Mouse (Mus musculus): Measurements from ENCODE around the gene Slc43a2.

The Slc43a2 gene

DNA sequence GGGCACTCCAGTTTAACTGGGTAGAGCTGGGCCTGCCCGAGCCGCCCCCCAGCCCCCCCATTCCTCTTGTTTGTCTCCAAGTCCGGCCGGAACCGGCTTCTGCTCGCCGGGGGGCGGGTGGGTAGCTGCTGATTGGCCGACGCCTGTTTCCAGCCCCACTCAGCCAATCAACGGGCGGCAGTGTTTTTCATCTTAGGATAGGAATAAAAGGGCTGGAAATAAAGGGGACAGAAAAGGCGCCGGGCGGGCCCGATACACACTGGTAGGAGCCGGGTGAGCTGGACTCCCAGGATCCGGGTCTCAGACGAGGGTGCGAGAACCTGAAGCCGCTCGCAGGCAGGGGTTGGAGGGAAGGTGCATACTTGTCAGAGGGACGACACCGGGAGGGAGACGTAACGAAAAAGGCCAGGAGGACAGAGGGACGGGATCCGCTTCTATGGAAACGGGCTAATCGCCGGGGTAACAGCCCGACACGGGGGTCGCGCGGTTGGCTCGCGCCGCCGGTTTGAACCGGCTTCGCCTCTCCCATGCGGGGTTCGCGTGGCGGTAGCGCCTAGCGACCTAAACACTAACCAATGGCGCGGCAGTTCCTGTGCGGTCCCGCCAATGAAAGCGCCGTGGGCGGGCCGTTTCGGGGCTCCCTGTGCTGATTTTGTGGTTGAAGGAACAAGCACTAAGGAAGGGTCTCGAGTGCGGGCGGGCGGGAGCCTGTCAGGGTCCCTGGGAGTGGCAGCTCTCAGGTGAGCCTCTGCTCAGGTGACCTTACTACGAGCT lies at the start of gene Slc43a2:
TSS of gene Slc43a2 (plus strand) at position 226 of the 774 bp plus-strand sequence.
- peak; percentile 99 for DNase-seq

DNA sequence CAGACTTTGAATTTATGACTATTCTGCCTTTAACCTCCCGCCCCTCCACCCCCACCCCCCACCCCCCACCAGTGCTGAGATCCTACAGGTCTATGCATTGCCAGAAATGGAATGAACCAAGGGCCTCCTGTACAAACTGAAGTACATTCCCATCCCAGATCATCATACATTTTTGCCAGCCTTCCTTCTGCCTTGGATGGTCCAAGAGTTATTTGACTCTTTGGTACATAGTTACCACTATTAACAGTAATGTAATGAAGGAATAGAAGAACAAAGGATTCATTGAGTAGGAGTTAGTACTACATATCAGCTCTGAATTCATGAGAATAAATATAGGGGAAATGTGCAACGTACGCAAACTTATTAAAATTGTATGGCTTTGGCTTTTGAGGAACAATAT lies 45.3 kb upstream of the Slc43a2 start:
- DNase-seq: no peak

DNA sequence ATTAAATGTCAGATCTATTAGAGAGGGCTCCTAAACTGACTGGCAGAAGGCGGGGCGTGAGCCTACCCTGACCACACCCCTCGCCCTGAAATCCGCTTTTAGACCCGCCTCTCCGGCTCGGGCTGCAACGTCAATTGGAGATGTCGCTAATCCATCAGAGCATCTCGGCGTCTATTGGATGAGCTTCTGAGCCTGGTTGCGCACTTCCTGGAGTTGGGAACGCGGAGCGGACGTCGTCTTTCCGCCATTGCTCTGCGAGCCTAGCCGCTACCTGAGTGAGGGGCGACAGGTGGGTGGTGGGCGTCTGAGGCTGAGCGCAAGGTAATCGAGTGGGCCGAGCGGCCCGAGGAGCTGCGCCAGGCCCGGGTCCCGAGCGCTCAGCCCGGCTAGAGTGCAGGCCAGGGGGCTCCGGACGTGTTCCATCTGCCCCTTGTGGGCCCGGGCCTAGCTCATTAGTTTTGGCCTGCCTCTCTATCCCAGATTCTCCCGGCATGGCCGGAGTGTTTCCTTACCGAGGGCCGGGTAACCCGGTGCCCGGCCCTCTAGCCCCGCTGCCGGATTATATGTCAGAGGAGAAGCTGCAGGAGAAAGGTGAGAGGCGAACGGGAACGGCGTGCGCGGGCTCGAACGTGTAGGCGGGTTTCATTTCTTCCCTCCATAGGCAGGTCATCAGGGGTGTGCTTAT lies 44.8 kb upstream of the Slc43a2 start, which contains the start of gene Prpf8:
TSS of gene Prpf8 (plus strand) at position 216 of the 685 bp plus-strand sequence.
- DNase-seq: peak; percentile 98

DNA sequence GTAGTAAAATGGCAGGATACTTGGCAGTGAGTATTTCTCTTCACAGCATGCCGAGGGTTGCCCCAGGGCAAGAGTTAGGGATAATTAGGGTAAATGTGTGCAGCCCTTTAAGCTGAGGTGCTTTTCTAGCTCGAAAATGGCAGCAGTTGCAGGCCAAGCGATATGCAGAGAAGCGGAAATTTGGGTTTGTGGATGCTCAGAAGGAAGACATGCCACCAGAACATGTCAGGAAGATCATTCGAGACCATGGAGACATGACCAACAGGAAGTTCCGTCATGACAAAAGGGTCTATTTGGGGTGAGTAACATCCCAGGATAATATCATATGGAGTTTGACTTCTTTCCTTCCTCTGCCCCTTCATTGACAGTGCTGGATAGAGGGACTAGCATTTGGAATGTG lies 44.0 kb upstream of the Slc43a2 start:
- DNase-seq: no peak

DNA sequence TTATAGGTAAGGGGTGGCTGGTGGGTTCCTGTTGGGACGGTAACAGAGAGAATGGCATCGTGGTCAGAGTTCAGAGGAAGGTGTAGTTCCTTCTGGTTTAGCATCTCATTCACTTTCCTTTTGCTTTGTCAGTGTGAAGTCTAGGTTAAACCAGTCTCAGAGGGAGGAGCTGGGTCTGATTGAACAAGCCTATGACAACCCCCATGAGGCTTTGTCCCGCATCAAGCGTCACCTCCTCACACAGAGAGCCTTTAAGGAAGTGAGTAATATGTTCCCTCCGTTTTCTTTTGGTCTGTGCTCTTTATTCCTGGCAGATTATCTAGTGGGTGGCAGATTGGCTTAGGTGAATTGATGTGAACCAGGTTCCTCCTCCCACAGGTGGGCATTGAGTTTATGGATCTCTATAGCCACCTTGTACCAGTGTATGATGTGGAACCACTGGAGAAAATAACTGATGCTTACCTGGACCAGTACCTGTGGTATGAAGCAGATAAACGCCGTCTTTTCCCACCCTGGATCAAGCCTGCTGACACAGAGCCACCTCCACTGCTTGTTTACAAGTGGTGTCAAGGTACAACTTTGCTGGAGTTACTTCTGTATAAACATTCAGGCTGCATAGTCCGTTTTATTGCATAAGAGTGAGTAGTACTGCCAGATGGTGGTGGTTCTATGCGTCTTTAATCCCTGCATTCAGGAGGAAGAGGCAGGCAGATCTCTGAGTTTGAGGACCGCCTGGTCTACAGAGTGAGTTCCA lies 37.0 kb upstream of the Slc43a2 start:
- DNase-seq: no peak

DNA sequence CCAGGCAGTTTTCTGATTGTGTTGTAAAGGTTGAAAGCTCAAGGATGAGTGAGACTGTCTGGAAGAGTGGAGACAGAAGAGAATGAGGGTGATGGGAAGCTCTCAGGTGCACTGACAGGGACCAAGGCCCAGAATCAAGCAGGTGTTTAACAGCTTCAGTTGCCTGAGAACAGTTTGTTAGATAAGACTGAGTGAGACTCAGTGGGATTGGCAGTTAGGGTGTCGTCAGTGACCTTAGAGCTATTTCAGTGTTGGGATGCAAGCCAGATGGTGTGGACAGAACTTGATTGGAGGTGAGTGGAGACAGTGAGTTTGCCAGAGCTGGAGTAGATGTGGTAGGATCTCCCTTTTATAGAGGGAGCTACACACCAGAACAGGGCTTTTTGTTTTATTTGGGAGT lies 33.4 kb upstream of the Slc43a2 start:
- no peak for DNase-seq

DNA sequence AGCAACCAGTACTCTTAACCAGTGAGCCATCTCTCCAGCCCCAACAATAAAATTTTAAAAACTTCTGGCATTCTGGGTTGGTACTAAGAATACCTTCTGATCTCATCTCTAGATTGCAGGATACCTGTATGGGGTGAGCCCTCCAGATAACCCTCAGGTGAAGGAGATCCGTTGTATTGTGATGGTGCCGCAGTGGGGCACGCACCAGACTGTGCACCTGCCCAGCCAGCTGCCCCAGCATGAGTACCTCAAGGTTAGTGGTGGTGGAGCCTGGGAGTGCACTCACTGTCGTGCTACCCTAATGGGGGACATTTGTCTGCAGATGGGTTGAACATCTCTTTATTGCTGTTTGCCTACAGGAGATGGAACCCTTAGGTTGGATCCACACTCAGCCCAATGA lies 23.3 kb upstream of the Slc43a2 start:
- no peak for DNase-seq

DNA sequence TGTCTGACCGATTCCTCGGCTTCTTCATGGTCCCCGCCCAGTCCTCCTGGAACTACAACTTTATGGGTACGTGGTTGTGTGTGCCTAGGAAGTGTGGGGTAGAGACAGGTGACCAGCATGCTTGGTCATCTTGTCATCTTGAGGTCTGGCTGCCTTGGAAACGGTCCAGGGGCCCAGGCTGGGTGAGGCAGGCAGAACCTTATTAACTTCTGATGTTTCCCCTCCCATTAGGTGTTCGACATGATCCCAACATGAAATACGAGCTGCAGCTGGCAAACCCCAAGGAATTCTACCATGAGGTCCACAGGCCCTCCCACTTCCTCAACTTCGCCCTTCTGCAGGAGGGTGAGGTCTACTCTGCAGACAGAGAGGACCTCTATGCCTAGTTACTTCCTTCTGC lies 22.6 kb upstream of the Slc43a2 start:
- peak in 1 of 2 experiments; percentile 34 for DNase-seq

DNA sequence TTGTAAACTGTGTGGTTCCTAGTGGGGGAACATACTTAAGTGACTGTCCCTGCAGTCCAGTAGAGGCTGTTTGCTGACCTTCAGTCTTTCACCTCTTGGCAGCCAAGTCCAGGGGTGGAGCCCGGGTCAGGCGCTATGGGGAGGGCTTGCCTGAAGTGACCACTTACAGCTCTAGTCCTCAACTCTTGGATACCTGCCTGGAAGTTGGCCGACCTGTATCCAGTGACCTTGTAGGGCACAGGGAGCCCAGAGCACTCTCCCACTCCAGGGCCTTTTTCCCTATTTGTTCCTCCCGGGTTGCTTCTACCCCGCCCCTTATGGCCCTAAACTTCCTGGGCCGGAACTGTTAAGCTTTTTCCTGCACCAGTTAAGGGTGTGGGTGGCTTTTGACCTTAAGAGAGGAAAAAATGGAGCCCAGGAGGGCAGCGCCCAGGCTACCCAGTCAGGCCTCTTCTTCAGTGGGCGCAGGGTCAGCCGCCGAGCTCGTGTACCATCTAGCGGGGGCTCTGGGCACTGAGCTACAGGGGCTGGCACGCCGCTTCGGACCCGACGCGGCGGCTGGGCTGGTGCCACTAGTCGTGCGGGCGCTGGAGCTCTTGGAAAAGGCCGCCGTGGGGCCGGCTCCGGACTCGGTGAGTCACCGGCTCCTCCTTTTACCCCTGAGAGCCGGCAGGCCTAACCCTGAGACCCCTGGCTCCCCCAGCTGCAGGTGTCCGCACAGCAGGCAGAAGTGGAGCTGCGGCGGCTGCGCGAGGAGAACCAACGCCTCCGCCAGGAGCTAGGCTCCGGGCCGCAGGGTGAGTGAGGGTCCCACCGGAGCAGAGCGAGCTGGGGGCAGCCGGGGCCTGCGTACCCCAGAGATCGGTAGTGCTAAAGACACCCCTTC lies 21.5 kb upstream of the Slc43a2 start, which contains the start of gene Rilp:
TSS of gene Rilp (plus strand) at position 354 of the 886 bp plus-strand sequence.
- DNase-seq: peak; percentile 86 to 88

DNA sequence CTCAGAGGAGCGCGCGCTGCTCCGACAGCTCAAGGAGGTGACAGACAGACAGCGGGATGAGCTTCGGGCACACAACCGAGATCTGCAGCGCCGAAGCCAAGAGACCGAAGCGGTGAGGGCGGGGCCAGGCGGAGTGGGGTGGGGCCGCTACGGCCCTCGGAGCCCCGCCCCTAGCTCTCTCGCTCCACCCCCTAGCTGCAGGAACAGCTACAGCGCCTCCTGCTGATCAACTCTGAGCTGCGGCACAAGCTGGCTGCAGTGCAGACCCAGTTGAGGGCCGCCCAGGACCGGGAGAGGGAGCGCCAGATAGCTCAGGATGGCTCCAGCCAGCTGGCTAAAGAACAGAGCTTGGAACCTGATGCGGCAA lies 20.9 kb upstream of the Slc43a2 start:
- DNase-seq: peak; percentile 96 to 99

DNA sequence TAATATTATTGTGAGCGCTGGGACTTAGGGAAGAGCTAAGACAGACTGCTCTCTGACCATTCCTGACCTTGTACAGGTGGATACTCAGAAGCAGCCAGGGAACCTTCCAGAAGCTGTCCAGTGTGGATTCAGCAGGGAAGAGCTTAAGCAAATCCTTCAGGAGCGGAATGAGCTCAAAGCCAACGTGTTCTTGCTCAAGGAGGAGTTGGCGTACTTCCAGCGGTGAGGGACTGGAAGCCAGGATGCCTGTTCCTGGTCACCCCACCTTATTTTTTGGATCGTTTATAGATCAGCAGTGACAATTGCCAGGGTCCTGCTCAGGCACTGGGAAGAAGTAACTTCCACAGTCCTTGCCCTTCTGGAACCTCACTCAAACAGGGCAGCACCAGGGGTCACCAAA lies 20.3 kb upstream of the Slc43a2 start:
- peak; percentile 74 to 87 for DNase-seq

DNA sequence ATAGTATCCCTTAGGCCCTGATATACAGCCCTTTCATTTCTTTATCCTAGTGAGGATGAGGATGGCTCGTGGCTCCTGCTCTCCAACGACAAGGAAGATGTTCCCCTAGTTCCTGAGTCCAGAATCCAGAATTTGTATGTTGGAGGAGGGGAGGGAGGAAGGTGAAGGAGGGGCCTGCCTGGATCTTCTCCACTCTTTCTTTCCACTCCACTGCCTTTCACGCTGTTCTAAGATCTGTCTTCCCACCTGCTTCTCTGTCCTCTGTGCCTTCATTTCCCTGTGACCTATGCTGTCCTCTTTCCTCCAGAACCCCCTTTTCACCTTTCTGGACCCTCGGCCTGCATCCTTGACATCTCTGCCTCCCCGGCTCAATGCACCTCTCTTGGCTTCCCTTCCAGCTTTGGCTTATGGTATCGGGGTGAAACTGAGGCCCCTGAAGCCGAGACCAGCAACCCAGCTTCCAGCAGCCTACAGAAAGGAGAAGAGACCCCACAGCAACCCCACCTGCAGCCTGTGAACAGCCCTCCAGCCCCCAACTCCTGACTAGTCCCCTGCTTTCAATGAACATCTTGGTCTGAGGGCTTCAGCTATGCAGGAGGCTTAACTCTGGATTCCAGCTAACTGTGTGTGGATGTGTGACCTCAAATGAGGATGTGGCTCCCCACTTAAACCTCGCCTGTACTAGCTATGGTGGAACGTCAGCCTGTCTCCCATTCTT lies 19.0 kb upstream of the Slc43a2 start:
- DNase-seq: peak; percentile 49 to 51

DNA sequence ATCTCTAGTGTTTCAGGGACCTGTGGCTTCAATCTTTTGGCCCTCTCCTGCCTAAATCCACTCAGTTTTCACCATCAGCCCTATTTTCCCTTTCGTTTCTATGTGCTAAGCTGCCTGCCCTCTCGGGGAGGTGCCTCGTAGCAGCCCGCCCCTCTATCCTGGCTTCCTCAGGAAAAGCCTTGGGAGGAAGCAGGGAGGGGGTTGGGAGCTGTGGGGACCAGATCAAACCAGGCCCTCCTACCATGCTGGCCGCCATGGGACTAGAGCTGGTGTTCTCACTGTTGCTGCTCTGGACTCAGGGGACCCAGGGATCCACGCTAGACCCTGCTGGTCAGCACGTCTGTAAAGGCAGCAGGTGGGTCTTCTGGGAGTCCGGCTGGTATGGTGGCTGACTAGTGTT lies 18.2 kb upstream of the Slc43a2 start, which contains the start of gene Scarf1:
TSS of gene Scarf1 (plus strand) at position 205 of the 400 bp plus-strand sequence.
- DNase-seq: no peak

DNA sequence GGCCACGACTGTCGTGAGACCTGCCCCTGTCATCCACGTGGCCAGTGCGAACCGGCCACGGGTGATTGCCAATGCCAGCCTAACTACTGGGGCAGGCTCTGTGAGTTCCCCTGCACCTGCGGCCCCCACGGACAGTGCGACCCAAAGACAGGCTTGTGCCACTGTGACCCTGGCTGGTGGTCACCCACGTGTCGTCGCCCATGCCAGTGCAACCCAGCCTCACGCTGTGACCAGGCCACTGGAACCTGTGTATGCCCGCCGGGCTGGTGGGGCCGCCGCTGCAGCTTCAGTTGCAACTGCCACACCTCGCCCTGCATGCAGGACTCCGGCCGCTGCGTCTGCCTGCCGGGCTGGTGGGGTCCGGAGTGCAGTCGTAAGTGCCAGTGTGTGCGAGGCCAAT lies 16.3 kb upstream of the Slc43a2 start:
- no peak for DNase-seq

DNA sequence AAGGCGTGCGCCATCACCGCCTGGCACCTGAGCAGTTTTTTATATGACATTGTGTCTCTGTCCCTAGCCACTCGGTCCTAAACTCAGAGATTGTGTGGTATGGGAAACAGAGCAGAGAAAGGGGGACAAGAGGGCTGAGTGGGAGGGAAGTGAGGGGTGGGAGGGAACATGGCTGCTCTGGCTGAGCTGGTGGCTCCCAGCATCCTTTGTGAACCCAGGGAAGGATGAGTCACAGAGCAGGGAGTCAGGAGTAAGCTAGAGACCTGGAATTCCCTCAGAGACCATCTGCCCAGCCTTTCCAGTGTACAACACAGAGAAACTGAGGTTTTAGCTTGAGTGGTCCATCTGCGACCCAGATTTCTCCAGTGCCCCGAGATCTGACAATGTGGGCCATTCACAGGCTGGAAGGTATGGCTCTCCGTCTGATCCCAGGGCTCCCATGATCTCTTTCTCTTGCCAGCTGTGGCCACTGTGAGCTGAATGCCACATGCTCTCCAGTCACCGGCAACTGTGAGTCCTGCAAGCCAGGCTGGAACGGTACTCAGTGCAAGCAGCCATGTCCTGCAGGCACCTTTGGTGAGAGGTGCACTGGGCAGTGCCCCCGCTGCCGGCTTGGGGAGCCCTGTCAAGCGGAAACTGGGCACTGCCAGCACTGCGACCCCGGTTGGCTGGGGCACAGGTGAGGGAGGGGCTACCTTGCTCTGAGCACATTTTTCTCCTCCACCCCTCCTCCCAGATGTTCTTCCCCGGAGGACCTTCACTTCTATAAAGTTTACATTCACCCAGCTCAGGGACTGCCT lies 11.5 kb upstream of the Slc43a2 start:
- no peak for DNase-seq

DNA sequence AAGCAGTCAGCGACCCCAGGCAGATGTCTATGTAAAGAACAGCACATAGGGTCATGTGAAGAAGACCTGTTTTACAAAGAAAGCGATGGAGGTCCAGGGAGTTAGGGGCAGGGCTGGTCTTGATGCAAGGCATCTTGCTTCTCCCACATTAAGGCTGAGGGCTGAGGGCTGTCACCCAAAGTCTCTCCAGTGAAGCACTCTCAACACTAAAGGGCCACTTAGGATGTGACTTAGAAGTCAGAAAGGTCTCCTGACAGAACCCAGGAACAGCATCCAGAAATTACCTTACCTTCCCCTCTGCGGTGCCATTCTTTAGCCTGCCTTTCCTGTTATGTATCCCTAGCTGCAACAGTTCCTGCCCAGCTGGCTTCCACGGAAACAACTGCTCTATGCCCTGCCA lies 9.9 kb upstream of the Slc43a2 start:
- DNase-seq: no peak

DNA sequence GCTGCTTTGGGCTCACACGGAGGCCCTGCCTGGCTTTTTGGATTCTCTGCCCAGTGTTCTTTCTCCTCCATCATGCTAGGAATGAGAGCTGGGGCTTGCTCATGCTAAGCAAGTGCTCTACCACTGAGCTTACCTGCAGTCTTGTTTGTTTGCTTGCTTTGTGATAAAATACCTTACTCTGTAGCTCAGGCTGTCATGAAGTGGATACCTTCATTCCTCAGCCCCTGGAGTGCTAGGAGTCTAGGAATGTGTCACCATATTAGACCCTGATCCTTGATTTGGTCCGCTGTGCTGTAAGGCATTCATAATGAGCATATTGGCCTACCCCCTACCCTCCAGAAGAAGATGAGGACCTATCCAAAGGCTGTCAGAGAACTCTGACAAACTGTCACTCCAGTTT lies 8.7 kb upstream of the Slc43a2 start:
- DNase-seq: no peak

DNA sequence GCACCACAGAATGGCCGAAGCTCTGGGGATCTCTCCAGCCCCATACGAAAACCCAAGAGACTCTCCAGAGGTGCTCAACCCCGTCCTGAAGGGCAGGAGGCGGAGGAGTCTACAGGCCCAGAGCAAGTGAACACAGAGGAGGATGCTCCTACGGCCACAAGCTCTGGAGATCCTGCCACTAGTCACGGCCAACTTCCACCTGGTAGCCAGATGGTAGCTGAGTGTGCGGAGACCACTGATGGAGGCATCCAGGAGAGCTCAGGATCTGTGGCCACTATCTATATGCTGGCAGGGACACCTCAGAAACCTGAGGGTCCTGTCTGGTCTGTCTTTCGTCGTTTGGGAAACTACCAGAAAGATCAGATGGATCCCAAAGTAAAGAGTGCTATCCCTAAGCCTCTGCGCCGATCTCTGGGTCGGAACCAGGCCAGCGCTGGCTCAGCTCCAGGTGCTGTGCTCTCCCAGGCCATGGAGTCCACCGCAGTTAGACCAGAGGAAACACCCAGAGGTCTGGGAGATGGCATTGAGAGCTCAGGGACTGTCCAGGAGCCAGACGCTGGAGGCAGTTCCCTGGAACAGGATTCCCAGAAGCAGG lies 5.9 kb upstream of the Slc43a2 start:
- DNase-seq: peak; percentile 62 to 68

DNA sequence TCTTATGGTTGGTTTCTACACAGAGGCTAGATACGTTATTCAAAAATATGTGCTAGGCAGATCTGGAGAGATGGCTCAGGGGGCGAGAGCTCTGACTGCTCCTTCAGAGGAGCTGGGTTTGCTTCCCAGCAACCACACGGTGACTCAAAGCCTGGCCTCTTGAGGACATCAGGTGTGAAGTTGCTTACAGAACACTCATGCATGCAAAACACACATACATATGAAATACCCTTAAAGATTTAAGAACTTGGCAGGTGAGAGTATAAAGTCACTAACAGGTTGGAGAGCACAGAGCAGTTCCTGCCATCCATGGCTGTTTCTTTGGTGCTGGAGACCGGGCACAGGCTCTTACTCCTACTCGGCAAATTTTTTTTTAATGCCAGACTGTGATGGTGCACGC lies 4.6 kb upstream of the Slc43a2 start:
- no peak for DNase-seq

DNA sequence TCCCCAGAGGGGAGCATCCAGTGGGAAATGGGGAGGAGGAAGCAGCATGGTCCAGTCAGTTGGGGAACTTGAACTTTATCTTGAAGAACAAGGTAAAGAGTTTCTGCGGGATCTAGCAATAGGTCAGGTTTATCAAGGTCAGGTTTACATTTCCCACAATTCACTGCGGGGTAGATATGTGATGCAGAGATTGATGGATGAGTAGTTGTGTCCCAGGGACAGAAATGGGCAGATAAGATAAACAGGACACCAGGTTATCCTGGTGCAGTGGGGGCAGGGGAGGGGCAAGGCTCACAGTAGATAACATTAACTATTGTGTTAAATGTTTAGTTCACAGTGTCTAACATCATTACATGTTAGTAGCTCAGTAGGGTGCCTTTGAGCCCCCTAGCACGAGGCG lies 1.7 kb upstream of the Slc43a2 start:
- DNase-seq: no peak

Measured in cerebellum, postnatal 14 days (tissue).